Mouse (Mus musculus) forebrain, postnatal 0 days (tissue): ENCODE data around the gene Slc36a1. TPM values are rescaled to one million over a fixed set of nuclear protein-coding genes. Genes with fewer than 3 reads are reported as not detected.

ENCODE experiments used
- ATAC-seq: fragments of 200-750 bp; cut with Nextera tagmentation; 2 replicates; pipeline ENCODE4 v1.8.0; 2017; ENCODE audit warnings: mild to moderate bottlenecking, moderate library complexity
- DNase-seq: peaks from one replicate; pipeline ENCODE4 v3.0.0-alpha.2; 2015
- H3K27ac ChIP-seq: fragments of 300-500 bp; sonication (generic); 2 replicates; pipeline ENCODE4 v1.5.1; 2014; ENCODE audit warnings: low read depth, mild to moderate bottlenecking, antibody characterized with exemption, low read length, moderate library complexity, mixed read lengths
- H3K27me3 ChIP-seq: fragments of 300-500 bp; sonication (generic); 2 replicates; pipeline ENCODE4 v1.6.1; 2014; ENCODE audit warnings: mild to moderate bottlenecking, low read length, mixed read lengths; ENCODE audit not compliant: insufficient read depth
- H3K36me3 ChIP-seq: fragments of 300-500 bp; sonication (generic); 2 replicates; pipeline ENCODE4 v1.6.1; 2014; ENCODE audit warnings: mild to moderate bottlenecking, moderate library complexity; ENCODE audit not compliant: insufficient read depth
- H3K4me1 ChIP-seq: fragments of 300-500 bp; sonication (generic); 2 replicates; pipeline ENCODE4 v1.6.1; 2014; ENCODE audit warnings: antibody characterized with exemption; ENCODE audit not compliant: insufficient read depth
- H3K4me2 ChIP-seq: fragments of 300-500 bp; sonication (generic); 2 replicates; pipeline ENCODE4 v1.6.1; 2014; ENCODE audit warnings: low read depth, mild to moderate bottlenecking, moderate library complexity
- H3K4me3 ChIP-seq: fragments of 300-500 bp; sonication (generic); 2 replicates; pipeline ENCODE4 v1.5.1; 2014; ENCODE audit warnings: low read depth, low read length, mixed read lengths
- H3K9ac ChIP-seq: fragments of 300-500 bp; sonication (generic); 2 replicates; pipeline ENCODE4 v1.6.1; 2014; ENCODE audit warnings: mild to moderate bottlenecking
- H3K9me3 ChIP-seq: fragments of 300-500 bp; sonication (generic); 2 replicates; pipeline ENCODE4 v1.6.1; 2016; ENCODE audit warnings: low read length
- CTCF ChIP-seq: sonication (generic); IDR thresholded peaks from 2 replicates; pipeline ENCODE4 v1.5.1; 2016; ENCODE audit warnings: antibody characterized with exemption, control low read depth, low read depth
- WGBS: fragments of 180-500 bp; shearing (Covaris S2); extraction: QIAGEN DNeasy Blood & Tissue Kit; methylation state at CpG from one replicate; pipeline ENCODE4 v1.1.7; 2014; 5-methylcytosine and 5-hydroxymethylcytosine counted together
- polyA plus RNA-seq: library from polyadenylated mRNA; unstranded; fragments of >200 nt; fragmentation: Nextera tagmentation; extraction: Ambion mirVana; gene quantifications from 2 replicates; pipeline ENCODE4 v1.2.1, GENCODE M21; 2015
- total RNA-seq: library from RNA; depleted of rRNA; stranded (reverse); fragments of >200 nt; gene quantifications from 2 replicates; pipeline ENCODE4 v1.2.3, GENCODE M21; 2014; rRNA removed

Gene Slc36a1
- total and polyA plus RNA-seq, 2 experiments from 2014 or later, result 1.5 to 19.0 TPM

- no peak overlapping the region for H3K27ac ChIP-seq
- no peaks in the 10 kb centered on the region for H3K36me3 ChIP-seq
- H3K9me3 ChIP-seq, result no peaks in the 10 kb centered on the region
- DNase-seq, result peak; percentile 25
- ATAC-seq, result peak; percentile 82
- H3K4me3 ChIP-seq, result no peak overlapping the region
- no peak overlapping the region for H3K9ac ChIP-seq
- no peaks in the 10 kb centered on the region for H3K4me1 ChIP-seq
- H3K27me3 ChIP-seq, result no peaks in the 10 kb centered on the region
- no peak for TF ChIP-seq CTCF
- WGBS, result 20% methylated on average over 2 of the region's 2 CpGs
- H3K4me2 ChIP-seq, result no peak overlapping the region
Measured at GRCm38 (mm10) chr11:55265647-55266046, 61.5 kb downstream of the Slc36a1 start.

GRCm38 (mm10) chr11:55268580-55268979, 64.4 kb downstream of the Slc36a1 start:
- Histone ChIP-seq H3K4me2 (no peak overlapping the region), H3K4me3 (no peak overlapping the region), H3K9ac (no peak overlapping the region), H3K27ac (no peak overlapping the region), H3K27me3 (no peaks in the 10 kb centered on the region), H3K36me3 (no peaks in the 10 kb centered on the region), H3K9me3 (no peaks in the 10 kb centered on the region), H3K4me1 (no peaks in the 10 kb centered on the region)
- no peak for ATAC-seq
- WGBS, result 93% methylated on average over 6 of the region's 6 CpGs
- DNase-seq, result no peak
- no peak for TF ChIP-seq CTCF

- Histone ChIP-seq H3K4me3 (no peak overlapping the region), H3K27me3 (no peaks in the 10 kb centered on the region), H3K27ac (no peak overlapping the region), H3K9me3 (no peaks in the 10 kb centered on the region), H3K9ac (no peak overlapping the region), H3K4me2 (no peak overlapping the region), H3K4me1 (no peaks in the 10 kb centered on the region), H3K36me3 (no peaks in the 10 kb centered on the region)
- DNase-seq (no peak), ATAC-seq (no peak)
- TF ChIP-seq CTCF, result no peak
- WGBS, result 80% methylated on average over 6 of the region's 6 CpGs
Measured at GRCm38 (mm10) chr11:55274756-55275155, 70.6 kb downstream of the Slc36a1 start.

Other genes starting within 250 kb of the Slc36a1 start
- gene Tnip1, start 241.4 kb upstream of the Slc36a1 start, total RNA-seq, result 9.8 and 14.9 TPM in 2 replicates
- 13.0 and 16.6 TPM in 2 replicates for gene Tnip1, start 241.4 kb upstream of the Slc36a1 start, polyA plus RNA-seq
- gene Anxa6, start 170.9 kb upstream of the Slc36a1 start, total RNA-seq, result 52.3 and 57.2 TPM in 2 replicates
- gene Anxa6, start 170.9 kb upstream of the Slc36a1 start, polyA plus RNA-seq, result 40.5 and 50.2 TPM in 2 replicates
- 0.48 and 0.62 TPM in 2 replicates for gene Ccdc69, start 126.2 kb upstream of the Slc36a1 start, total RNA-seq
- gene Ccdc69, start 126.2 kb upstream of the Slc36a1 start, polyA plus RNA-seq, result 0.18 and 0.29 TPM in 2 replicates
- gene Gm2a, start 106.2 kb upstream of the Slc36a1 start, total RNA-seq, result 19.9 and 20.2 TPM in 2 replicates
- 46.7 and 48.4 TPM in 2 replicates for gene Gm2a, start 106.2 kb upstream of the Slc36a1 start, polyA plus RNA-seq
- not detected in 2 replicates for gene Slc36a3, start 52.6 kb upstream of the Slc36a1 start, total RNA-seq
- gene Slc36a3, start 52.6 kb upstream of the Slc36a1 start, polyA plus RNA-seq, result not detected in 2 replicates
- 0.69 and 1.4 TPM in 2 replicates for gene Slc36a2, start 19.3 kb upstream of the Slc36a1 start, total RNA-seq
- gene Slc36a2, start 19.3 kb upstream of the Slc36a1 start, polyA plus RNA-seq, result 0.08 and 0.40 TPM in 2 replicates
- gene Fat2, start 132.2 kb downstream of the Slc36a1 start, total RNA-seq, result 0.38 and 0.52 TPM in 2 replicates
- 0.01 and 0.06 TPM in 2 replicates for gene Fat2, start 132.2 kb downstream of the Slc36a1 start, polyA plus RNA-seq
- gene Sparc, start 218.8 kb downstream of the Slc36a1 start, total RNA-seq, result 180 and 264 TPM in 2 replicates
- 437 and 510 TPM in 2 replicates for gene Sparc, start 218.8 kb downstream of the Slc36a1 start, polyA plus RNA-seq